Mouse (Mus musculus): ENCODE data around the gene Lgr4.

Gene Lgr4

DNA sequence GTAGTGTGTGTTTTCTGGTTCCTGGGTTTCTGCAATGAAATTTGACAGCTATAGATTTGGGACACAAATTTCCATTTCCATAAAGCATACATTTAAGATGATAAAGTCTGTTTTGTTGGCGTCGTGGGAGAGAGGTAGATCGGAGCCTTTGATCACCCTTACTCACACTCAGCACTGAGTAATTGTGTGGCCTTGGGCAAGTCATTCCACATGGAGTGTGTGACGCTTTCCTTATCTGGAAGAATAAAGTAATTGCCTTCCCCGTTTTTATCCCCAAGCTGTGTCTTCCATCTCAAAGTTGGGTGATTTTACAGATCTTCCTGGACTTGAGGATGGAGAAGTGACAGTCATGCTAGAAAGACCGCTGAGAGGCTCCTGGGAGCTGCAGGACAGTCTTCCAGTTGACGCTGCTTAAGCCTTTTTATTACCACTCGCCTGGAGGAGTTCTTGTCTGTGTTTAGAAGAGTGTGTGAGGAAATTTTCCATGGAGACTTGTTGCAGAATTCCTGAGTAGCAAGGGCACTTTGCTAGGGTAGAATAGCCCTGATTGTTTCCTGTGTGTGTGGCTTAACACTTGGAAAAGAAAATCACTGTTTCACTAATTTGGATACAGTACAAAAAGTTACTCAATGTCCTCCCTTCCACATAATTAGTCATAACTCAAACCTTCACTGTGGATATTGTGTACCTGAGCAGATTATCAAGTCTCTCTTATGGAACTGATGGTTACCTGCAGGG is 4.0 kb downstream of the Lgr4 start:
- DNase-seq (ENCODE audit: low spot score in 2 of 2): no peak

- no peak for DNase-seq (ENCODE audit: low spot score in 2 of 2)
Measured at GRCm38 (mm10) chr2:109922306-109922705, 4.9 kb downstream of the Lgr4 start.

- DNase-seq (ENCODE audit: low spot score in 2 of 2): no peak
Measured at GRCm38 (mm10) chr2:109923031-109923430, 5.6 kb downstream of the Lgr4 start.

DNA sequence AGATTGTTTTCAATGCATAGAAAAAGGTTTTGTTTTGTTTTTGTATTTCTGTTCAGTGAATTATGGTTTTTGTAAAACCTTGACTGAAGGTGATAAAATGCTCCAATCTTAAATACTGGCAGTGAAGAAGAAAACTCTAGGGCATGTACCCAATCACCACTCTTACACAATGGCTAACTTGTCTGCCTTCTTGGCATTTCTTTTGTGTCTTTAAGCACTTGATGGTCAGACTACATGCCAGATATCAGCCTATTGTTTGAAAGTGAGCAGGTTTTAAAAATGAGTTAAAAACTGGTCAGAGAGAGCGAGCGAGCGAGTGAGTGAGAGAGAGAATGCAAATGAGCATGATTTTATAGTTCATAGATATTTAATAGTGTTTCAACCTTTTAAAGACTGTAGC is 6.5 kb downstream of the Lgr4 start:
- DNase-seq (ENCODE audit: low spot score in 2 of 2): no peak

- no peak for DNase-seq (ENCODE audit: low spot score in 2 of 2)
Measured at GRCm38 (mm10) chr2:109926984-109927383, 9.5 kb downstream of the Lgr4 start.

GRCm38 (mm10) chr2:109927446-109927845 is 10.0 kb downstream of the Lgr4 start:
- no peak for DNase-seq (ENCODE audit: low spot score in 2 of 2)

- DNase-seq (ENCODE audit: low spot score in 2 of 2): no peak
Measured at GRCm38 (mm10) chr2:109927876-109928275, 10.4 kb downstream of the Lgr4 start.

GRCm38 (mm10) chr2:109928791-109929190 is 11.3 kb downstream of the Lgr4 start:
- no peak for DNase-seq (ENCODE audit: low spot score in 2 of 2)

DNA sequence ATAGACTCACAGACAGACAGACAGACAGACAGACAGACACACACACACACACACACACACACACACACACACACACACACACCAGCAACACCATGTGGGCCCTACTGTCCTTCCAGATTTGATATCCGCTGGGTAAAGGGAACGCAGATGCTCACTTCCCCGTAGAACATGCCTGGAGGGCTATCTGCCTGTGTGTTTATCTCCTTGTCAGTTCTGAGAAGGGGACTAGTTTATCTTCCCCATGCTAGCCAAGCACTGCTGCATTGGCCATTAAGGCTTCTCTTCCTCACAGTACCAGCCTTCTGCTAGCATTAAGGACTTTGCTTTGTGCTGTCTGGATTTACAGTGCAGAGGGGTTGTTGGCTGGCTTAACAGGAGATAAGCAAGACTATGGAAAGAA is 11.8 kb downstream of the Lgr4 start:
- DNase-seq (ENCODE audit: low spot score in 2 of 2): no peak

- DNase-seq (ENCODE audit: low spot score in 2 of 2): no peak
Measured at GRCm38 (mm10) chr2:109930366-109930765, 12.9 kb downstream of the Lgr4 start.

DNA sequence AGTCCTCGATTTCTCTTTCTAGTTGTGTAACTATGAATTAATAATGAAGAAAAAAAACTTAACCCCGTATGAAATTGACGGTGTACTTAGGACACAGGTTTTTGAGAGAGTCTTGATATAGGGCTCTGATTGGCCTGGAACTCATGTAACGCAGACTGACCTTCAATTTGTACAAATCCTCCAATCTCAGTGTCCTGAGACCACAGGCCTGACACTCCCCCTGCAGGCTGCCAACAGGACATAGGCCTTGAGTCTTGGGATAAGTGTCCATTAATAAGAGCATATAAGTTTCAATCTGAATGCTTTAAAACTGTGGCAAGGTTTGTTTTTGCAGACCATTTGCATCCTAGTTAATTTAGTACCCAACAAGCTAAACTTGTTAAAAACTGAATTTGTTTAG is 13.3 kb downstream of the Lgr4 start:
- no peak for DNase-seq (ENCODE audit: low spot score in 2 of 2)

DNA sequence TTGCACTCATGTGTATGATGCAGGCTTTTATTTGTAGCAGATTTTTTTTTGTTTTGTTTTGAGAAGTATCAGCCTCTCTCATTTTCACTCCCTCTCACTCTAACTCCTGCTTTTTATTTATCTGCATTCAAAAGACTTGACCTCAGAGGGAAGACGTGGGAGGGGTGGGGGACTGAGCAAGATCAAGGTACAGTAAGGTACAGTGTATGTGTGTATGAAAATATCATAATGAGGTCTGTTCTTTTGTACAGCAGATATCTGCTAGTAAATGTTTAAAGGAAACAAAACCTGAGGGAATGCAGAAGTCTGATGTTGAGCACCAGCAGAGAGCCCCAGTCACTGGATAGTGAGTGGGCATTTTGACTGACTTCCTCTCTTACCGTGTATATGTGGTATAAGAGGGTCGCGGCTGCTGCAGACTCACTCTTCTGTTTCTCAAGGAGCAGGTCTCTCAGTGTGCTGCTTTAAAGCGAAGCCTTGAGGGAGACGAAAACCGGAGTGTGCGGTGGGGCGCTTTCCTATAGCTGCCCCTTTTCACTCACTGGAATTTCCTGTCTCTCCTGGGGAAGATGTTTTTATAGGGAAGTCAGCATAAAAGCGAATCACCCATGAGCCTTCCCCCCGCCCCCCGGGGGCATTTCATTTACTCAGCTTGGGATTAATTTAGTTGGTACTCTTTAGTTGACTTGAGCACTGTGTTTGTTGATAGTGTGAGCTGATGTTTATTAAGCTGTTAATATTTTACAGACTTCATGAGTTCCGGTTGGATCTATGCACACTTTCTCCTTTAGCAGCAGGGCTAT is 14.7 kb downstream of the Lgr4 start:
- no peak for DNase-seq (ENCODE audit: low spot score in 2 of 2)

GRCm38 (mm10) chr2:109933151-109933550 is 15.7 kb downstream of the Lgr4 start:
- no peak for DNase-seq (ENCODE audit: low spot score in 2 of 2)

DNA sequence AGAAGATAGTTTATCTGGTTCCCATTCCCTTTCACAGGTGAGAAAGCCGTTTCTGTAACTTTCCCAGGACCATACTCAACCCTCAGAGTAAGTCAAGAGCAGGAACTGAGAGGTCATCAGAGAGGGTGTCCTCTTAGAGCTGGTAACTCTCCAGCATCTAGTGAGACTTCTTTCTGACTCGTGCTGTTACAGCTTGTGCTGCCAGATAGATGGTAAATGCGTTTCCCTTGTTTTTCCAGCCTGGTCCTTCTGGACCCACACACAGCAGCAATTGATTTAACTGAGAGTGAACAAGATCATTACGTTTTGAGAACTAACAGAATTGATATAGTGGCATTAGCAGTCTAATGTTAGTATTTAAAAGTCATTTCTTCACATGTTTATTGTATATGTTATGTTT is 16.6 kb downstream of the Lgr4 start:
- DNase-seq (ENCODE audit: low spot score in 2 of 2): no peak

GRCm38 (mm10) chr2:109935194-109935593 is 17.7 kb downstream of the Lgr4 start:
- no peak for DNase-seq (ENCODE audit: low spot score in 2 of 2)

DNA sequence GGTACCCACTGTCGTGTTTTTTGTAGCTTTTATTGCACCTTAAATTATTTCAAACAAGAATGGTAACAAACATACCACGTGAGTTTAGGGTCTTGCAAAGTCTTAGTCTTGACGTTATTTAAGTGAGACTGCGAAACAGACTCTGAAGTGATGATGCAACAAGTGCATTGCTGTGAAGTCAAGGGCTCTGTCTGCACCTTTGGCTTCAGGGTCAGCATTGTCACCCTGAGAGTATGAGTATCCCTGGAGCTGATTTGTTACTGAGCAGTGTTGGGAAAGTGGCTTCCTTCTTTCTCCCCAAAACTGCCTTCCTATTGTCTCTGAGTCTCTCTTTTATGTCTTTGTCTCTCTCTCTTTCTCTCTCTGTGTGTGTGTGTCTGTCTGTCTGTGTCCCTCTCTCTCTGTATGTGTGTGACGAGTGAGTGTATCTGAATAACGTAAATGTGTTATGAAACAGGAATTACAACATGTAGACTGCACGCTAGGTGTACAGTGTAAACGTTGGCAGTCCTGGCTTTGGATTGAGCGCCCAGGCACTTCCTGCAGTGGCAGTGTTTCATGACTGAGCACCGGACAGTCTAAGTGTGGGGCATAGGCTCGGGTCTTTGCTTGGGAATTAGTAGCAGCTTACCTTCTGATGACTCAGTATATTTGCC is 18.4 kb downstream of the Lgr4 start:
- no peak for DNase-seq (ENCODE audit: low spot score in 2 of 2)

GRCm38 (mm10) chr2:109936410-109936755 is 18.9 kb downstream of the Lgr4 start:
- DNase-seq (ENCODE audit: low spot score in 2 of 2): no peak

DNA sequence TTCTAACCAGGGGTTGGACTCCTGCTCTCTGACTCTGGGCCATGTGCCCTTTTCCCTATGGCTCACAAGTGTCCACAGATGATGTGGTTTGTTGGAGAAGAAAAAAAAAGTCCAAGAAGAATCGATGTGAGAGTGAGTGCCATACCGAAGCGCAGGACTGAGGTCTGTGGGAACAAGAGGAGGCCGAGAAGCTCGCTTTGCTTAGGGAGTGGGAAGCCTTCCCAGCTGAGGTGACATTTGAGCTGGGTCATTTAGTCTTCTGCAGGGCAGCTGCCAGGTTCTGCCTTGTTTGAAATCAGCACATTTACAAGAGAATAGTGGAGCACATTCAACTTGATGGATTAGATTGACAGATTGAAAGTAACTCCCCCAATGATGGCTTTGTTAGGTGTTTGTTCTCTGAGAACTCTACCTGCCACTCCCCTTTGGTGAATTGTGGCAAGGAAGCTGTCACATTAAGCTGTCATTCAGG is 24.6 kb downstream of the Lgr4 start:
- DNase-seq (ENCODE audit: low spot score in 2 of 2): no peak

DNA sequence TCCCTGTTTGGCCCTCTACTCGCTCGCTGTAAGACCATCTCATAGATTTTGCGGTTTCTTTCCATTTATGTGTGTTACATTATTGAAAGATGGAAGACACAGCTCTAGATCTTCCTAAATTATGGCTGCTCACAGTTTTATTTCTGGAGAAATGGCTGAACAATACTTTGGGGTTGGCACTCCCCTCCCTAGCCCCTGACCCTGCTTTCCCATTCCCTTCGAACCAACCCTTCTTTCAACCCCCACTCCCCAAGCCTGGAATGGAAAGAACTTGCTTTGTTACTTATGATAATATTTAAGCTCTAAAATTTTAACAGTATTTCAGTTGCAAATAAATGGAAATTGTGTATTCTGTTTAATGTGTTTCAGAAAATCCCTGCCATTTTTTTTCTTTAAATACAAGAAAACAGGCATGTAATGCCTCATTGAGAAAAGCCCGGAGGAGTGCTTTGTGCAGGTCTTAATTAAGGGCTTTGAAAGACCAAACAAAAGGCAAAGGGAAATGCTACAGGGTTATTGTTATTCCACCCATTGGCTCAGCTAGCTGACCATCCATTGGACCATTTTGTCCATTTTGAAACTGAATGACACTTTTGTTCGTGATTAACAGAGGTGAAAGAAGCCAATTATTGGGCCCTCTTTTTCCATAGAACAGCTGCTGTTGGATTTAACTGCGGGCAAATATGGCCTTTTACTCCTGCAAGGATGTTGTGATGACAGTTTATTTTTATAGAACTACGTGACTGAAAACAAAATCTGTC is 25.5 kb downstream of the Lgr4 start:
- no peak for DNase-seq (ENCODE audit: low spot score in 2 of 2)

DNA sequence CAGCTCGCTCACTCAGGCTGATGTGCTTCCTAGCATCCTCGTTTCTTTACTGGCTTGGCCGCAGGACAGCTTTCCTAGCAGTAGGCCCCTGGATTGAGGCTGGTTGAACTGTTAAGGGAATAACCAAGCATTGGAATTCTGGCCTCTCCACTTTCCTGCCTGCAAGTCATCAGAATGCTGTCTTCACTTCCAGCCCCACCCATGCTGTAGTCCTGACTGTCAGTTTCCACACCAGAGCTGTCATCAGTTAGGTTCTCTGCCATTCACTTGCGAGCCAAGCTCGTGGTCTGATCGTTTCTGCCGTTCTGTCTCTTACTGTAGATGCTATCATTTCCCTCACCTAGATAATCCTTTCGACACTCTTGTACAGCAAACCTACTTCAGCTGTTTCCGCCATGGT is 27.5 kb downstream of the Lgr4 start:
- DNase-seq (ENCODE audit: low spot score in 2 of 2): no peak

DNA sequence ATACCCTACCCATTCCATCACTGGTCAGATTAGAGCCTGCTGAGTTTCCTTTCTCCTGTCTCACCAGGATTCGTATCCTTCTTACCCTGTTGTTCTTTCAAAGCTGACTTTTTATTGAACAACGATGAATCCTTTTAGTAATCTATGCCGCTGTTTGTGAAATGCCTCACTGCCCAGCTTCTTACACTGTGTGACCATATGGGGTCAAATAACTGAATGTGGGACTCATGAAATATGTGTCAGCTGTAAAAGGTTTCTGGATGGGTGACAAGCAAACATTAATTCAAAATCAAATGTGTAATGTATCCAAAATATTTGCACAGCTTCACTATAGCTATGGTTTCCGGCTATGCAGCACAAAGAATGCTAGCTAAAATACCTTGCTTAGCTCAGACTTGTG is 28.1 kb downstream of the Lgr4 start:
- DNase-seq (ENCODE audit: low spot score in 2 of 2): no peak

DNA sequence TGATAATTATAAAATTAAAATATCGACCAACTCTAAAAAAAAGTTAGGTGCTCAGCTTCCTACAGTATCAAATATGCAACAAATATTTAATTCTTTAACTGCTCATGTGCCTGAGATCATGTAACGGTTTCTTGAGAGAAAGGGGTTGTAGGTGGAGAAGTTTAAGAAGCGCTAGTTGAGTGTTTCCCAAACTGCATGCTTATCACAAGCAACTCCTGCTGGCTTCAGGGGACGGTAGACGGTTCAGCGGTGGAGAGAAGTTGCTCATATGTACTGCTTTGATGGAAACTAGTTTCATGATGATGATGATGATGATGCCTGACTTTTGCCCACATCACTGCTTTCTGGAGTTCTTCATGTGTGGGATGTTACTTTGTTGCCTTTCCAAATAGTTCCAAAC is 29.0 kb downstream of the Lgr4 start:
- DNase-seq (ENCODE audit: low spot score in 2 of 2): no peak
